Mouse (Mus musculus) small intestine, adult 2 months (tissue): ENCODE measurements around the gene Galnt6. TPM values are rescaled to one million over a fixed set of nuclear protein-coding genes. Genes with fewer than 3 reads are reported as not detected.

ENCODE experiments used
- H3K27ac ChIP-seq: fragments of 200-500 bp; 2 replicates; pipeline ENCODE4 v1.5.1; 2012; ENCODE audit warnings: low read depth, low read length, control low read depth, inconsistent platforms; ENCODE audit not compliant: insufficient read depth
- H3K27me3 ChIP-seq: fragments of 200-500 bp; 2 replicates; pipeline ENCODE4 v1.6.1; 2012; ENCODE audit warnings: mild to moderate bottlenecking, moderate library complexity, low read length, inconsistent platforms; ENCODE audit not compliant: control insufficient read depth, insufficient read depth
- H3K36me3 ChIP-seq: fragments of 200-500 bp; 2 replicates; pipeline ENCODE4 v1.6.1; 2012; ENCODE audit warnings: mild to moderate bottlenecking, low read length, control low read depth, inconsistent platforms; ENCODE audit not compliant: control insufficient read depth, insufficient read depth
- H3K4me1 ChIP-seq: fragments of 200-500 bp; 2 replicates; pipeline ENCODE4 v1.6.1; 2012; ENCODE audit warnings: low read length, inconsistent platforms, mixed read lengths; ENCODE audit not compliant: control insufficient read depth, insufficient read depth, insufficient read length
- H3K4me3 ChIP-seq: fragments of 200-500 bp; 2 replicates; pipeline ENCODE4 v1.5.1; 2012; ENCODE audit warnings: low read depth, mild to moderate bottlenecking, control low read depth, inconsistent platforms, low read length, moderate library complexity
- CTCF ChIP-seq: fragments of 200-500 bp; IDR thresholded peaks from 2 replicates; pipeline ENCODE4 v1.5.1; 2012; ENCODE audit warnings: low read depth, mild to moderate bottlenecking, control low read depth, inconsistent platforms, low read length, moderate library complexity, mixed read lengths; ENCODE audit not compliant: insufficient replicate concordance, insufficient read length; ENCODE audit errors: extremely low read depth
- POLR2A ChIP-seq: fragments of 200-500 bp; IDR thresholded peaks from 2 replicates; pipeline ENCODE4 v1.6.1; 2012; ENCODE audit warnings: low read depth, mild to moderate bottlenecking, control low read depth, inconsistent platforms, low read length, moderate library complexity
- WGBS: fragments of 180-500 bp; shearing (Covaris S2); methylation state at CpG from one replicate; pipeline ENCODE4 v1.1.7; 2018; 5-methylcytosine and 5-hydroxymethylcytosine counted together
- polyA plus RNA-seq: library from polyadenylated mRNA; depleted of rRNA; stranded (reverse); fragments of >200 nt; gene quantifications from 2 replicates; pipeline ENCODE4 v1.2.3, GENCODE M21; 2012

Galnt6 gene
- polyA plus RNA-seq, 1 experiment, result 73.0 TPM

DNA sequence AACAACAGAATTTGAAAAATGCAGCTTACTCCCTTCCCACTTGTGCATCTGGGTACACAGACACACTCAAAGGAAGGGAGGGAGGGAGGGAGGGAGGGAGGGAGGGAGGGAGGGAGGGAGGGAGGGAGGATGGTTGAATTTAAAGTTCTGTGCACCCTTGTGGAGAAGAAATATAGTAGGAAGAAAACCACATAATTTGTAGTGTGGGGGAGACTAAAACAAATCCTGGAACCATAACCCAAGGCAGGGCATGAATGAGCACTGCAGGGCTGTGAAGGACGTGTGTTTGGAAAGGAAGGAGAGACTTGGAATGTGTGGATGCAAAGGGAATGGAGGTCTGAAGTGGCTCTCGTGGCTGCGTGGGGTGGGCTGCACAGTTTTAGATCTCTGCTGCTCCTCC lies 53.7 kb downstream of the Galnt6 start:
- peaks cover 15% of the 10 kb centered on the region for H3K4me1 ChIP-seq
- TF ChIP-seq CTCF (no peak), POLR2A (no peak)
- WGBS, result 77% methylated on average over 3 of the region's 3 CpGs
- no peaks in the 10 kb centered on the region for H3K27me3 ChIP-seq
- no peaks in the 10 kb centered on the region for H3K36me3 ChIP-seq
- H3K4me3 ChIP-seq, result no peak overlapping the region
- no peak overlapping the region for H3K27ac ChIP-seq

DNA sequence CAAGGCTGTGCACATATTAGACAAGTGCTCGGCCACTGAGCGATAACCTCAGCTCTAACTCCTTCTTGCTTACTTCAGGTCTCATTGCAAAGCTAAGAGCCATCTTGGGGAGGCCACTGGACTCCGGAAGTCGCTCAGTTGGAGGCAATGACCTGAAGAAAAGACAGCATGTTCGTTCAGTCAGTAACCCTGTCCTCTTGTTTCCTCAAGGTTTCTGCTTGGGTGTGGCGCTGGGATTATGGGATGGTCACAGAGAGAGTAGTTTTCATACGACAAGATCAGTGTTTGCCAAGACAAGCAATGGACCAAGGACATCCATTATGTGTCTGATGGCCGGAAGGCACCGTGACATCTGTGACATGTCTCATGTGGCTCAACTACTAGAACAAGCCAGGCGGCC lies 54.6 kb downstream of the Galnt6 start:
- Histone ChIP-seq H3K4me1 (peaks cover 12% of the 10 kb centered on the region), H3K4me3 (no peak overlapping the region), H3K27me3 (no peaks in the 10 kb centered on the region), H3K27ac (no peak overlapping the region), H3K36me3 (no peaks in the 10 kb centered on the region)
- TF ChIP-seq CTCF (no peak), POLR2A (no peak)
- WGBS, result 86% methylated on average over 10 of the region's 10 CpGs

DNA sequence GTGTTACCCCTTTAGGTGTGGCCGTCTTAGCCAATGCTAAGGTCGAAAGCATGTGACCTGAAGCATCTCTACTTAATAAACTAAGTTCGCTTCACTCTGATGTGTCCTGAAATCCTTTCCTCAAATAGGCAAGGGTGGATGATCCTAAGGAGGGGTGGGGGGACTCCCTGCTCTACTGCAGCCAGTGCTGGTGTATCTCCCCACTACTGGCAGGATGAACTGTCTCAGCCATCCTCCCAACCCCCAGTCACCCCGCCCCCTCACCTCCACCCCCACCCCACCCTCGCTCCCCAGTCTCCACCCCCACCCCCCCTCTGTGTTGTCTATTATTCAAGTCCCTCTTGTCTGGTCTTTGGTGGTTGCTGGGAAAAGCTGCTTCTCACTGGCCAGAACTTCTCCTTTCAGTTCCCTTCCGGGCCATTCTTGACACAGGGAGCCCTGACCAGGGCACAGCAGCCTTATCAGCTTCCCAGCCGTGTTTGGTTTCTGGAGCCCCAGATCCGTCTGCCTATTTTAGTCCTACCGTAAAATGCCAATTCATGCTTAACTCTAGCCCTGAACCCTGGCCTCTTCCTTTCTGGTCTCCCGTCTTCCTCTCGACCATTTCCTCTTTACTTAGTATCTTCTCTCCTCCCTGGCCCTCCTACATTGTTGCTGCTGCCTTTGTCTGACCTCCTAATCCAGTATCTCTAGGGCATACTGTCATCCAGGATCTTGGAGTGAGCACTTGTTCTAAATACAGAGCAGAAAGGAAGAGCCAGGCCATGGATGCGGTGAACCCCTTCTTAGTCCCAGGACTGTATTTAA lies 55.4 kb downstream of the Galnt6 start:
- TF ChIP-seq CTCF (no peak), POLR2A (no peak)
- H3K27ac ChIP-seq, result no peak overlapping the region
- WGBS, result 49% methylated on average over 12 of the region's 12 CpGs

DNA sequence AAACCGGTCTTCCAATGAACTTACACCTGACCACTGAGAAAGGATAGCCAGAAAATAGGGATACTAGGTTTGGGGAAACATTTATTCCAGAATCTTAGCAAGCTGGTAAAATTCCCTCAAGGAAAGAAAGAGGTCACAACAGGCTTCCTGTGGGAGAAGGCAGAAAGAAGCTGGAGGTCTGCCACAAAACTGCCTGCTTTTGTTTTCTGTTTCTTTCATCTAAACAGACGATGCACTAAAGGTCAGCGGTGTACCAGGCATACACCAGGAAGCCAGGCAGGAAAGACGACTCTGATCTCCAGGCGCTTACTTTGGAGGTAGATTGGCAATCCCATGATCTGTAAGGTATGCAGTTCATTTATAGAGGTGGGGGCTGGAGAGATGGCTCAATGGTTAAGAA lies 58.3 kb downstream of the Galnt6 start:
- H3K4me1 ChIP-seq, result peaks cover 22% of the 10 kb centered on the region
- TF ChIP-seq POLR2A, result no peak
- no peak for TF ChIP-seq CTCF
- 59% methylated on average over 5 of the region's 5 CpGs for WGBS
- no peaks in the 10 kb centered on the region for H3K27me3 ChIP-seq
- H3K4me3 ChIP-seq, result no peak overlapping the region
- H3K27ac ChIP-seq, result no peak overlapping the region
- no peaks in the 10 kb centered on the region for H3K36me3 ChIP-seq

More for the DNA sequence above, 55.4 kb downstream of the Galnt6 start:
- Histone ChIP-seq H3K27me3 (no peaks in the 10 kb centered on the region), H3K36me3 (no peaks in the 10 kb centered on the region), H3K4me1 (peaks cover 8% of the 10 kb centered on the region; the same call in 1 of the 2 replicates), H3K4me3 (no peak overlapping the region)

DNA sequence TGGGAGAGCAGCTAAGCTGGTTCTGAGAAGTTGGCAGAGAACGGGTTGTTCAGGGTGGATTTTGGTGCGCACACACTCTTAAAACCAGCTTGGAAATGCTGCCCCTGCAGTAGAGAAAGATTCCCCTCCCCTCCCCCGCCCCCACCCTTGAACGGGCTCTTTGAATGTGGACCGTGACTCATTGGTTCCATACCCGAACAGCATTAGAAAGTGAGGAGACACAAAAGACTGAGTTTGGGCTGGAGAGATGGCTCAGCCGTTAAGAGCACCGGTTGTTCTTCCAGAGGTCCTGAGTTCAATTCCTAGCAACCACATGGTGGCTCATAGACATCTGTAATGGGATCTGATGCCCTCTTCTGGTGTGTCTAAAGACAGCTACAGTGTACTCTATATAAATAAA lies 59.2 kb downstream of the Galnt6 start:
- WGBS, result 79% methylated on average over 8 of the region's 8 CpGs
- Histone ChIP-seq H3K27me3 (no peaks in the 10 kb centered on the region), H3K4me3 (no peak overlapping the region), H3K4me1 (peaks cover 29% of the 10 kb centered on the region), H3K36me3 (no peaks in the 10 kb centered on the region), H3K27ac (no peak overlapping the region)
- TF ChIP-seq POLR2A (no peak), CTCF (no peak)

DNA sequence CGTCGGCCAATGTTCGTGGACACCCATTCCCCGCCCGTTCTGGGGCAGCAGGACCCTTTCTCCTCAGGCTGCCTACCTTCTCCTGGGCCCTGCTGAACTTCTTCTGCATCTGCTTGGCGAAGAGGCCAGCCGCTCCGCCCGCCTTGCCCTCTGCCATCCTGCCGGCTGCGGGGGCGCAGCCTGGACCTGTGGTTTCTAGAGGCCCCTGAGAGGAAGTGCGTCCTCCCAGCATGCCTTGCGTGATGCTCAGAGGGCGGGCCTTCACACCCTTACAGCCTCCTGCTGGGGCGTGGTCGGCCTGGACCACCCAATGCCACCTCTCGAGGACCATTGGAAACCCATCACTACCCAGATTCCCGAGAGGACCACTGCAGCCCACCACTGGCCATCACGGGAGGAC lies 59.8 kb downstream of the Galnt6 start, which contains the start of gene Bin2:
Bin2 (minus strand) TSS at position 217 of the 400 bp plus-strand sequence.
- H3K4me3 ChIP-seq, result peak within 1 kb of the TSS; percentile 69
- no peaks in the 10 kb centered on the region for H3K36me3 ChIP-seq
- H3K27ac ChIP-seq, result peak within 1 kb of the TSS; percentile 96
- TF ChIP-seq POLR2A (peak; percentile 56; the same call in 1 of the 2 replicates), CTCF (no peak)
- peaks cover 34% of the 10 kb centered on the region for H3K4me1 ChIP-seq
- WGBS, result 85% methylated on average over 20 of the region's 20 CpGs
- H3K27me3 ChIP-seq, result no peaks in the 10 kb centered on the region

DNA sequence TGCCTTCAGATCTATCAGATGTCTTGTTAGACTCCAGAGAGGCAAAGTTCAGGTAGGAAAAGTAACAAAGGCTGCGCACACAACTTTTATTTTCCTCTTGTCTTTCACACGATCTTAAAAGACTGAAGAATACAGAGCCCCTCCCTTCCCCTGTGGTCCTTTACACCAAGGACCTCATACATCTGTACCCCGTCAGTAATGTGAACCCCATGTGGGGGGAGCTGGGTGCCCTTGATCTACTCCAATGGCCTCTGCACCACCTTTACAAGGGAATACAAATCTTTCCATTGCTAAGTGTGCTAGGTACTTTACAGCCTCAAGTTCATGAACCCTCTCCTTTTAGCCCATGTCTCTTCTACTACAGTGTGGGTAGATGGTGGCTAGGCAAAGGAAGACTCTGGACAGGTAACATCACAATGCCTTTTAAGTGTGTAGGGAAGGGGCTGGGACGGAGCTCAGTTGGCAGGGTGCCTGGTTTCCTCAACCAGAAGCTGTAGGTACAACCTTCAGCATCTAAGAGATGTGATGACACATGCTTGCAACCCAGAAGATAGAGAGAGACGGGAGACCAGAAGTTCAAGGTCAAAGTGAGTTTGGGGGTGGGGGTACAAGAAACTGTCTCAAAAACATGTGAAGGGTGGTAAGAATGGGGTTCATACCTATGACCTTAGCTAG lies 61.2 kb downstream of the Galnt6 start:
- Histone ChIP-seq H3K27ac (peak overlapping the region; percentile 96), H3K4me3 (no peak overlapping the region)

More for the DNA sequence above, 61.2 kb downstream of the Galnt6 start:
- no peak for TF ChIP-seq POLR2A
- TF ChIP-seq CTCF, result no peak
- Histone ChIP-seq H3K4me1 (peaks cover 38% of the 10 kb centered on the region), H3K27me3 (no peaks in the 10 kb centered on the region), H3K36me3 (no peaks in the 10 kb centered on the region)
- WGBS, result 31% methylated on average over 5 of the region's 5 CpGs
